Mouse (Mus musculus): Measurements from ENCODE around the gene Rbp4. TPM values are rescaled to one million over a fixed set of nuclear protein-coding genes. Genes with fewer than 3 reads are reported as not detected.
A peak's percentile ranks its signal among the peaks of the same experiment; 100 is the strongest.

Gene Rbp4
- polyA plus RNA-seq (2012; rRNA removed) = 1.1 and 1.2 TPM in 2 replicates

DNA sequence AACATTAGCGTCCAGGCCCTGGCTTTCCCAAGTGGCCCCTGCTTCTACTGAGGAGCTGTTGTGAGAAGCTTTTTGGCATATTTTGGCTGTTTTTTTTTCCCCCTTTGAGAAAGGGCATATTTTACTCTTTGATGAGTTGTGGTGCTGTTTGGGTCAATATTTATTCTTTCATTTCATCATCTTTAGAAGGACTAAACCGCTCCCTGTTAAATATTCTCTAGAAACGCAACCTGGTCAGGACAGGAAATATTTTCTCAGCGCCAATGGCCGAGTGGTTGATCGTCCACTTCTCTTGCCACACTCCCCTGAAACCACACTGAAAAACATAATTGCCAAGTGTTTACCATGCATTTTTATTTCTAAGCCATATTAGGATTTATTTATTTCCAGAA is at the start of gene Rbp4:
TSS of gene Rbp4 (minus strand) at position 63 of the 392 bp plus-strand sequence.
- Histone ChIP-seq H3K36me3 (ENCODE audit: control insufficient read depth, insufficient read depth, low read length) (no peaks in the 10 kb centered on the region), H3K4me1 (ENCODE audit: control insufficient read depth, insufficient read depth, insufficient read length) (no peaks in the 10 kb centered on the region), H3K27me3 (ENCODE audit: control insufficient read depth, insufficient read depth, low read length) (peaks cover 2% of the 10 kb centered on the region; the same call in 1 of the 2 replicates), H3K27ac (ENCODE audit: insufficient read depth, low read length) (no peak within 1 kb of the TSS), H3K4me3 (ENCODE audit: extremely low read depth, insufficient read depth, insufficient read length) (no peak within 1 kb of the TSS)
- TF ChIP-seq POLR2A (IDR thresholded peaks at IDR 0.05; ENCODE audit: low read depth, low read length) (no peak), CTCF (IDR thresholded peaks at IDR 0.05; ENCODE audit: extremely low read depth, insufficient read depth, insufficient read length, insufficient replicate concordance) (no peak)
- 73% methylated on average over 6 of the region's 6 CpGs for WGBS
- no peak for DNase-seq (ENCODE audit: low read depth in 1 of 2, low spot score in 2 of 2)

DNA sequence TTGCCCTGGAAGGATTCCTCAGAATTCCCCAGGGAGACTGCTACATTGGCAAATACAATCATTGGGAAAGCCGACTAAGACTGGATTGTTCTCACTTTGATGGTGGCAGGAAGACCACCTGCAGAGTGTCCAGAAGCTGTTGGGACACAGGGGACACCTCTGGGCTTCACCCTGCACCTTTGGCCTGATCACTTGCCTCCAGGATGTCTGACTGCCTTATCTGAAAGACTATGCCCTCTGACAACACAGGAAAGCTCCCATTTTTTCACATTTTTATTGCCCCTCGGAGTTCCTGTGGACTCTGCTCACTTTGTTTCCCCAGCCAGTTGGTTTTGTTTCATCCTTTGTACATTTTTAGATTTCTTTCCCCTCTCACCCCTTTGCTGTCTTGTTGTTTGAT is 39.6 kb upstream of the Rbp4 start:
- Histone ChIP-seq H3K4me3 (ENCODE audit: extremely low read depth, insufficient read depth, insufficient read length) (no peak overlapping the region), H3K27me3 (ENCODE audit: control insufficient read depth, insufficient read depth, low read length) (no peaks in the 10 kb centered on the region), H3K36me3 (ENCODE audit: control insufficient read depth, insufficient read depth, low read length) (no peaks in the 10 kb centered on the region), H3K4me1 (ENCODE audit: control insufficient read depth, insufficient read depth, insufficient read length) (no peaks in the 10 kb centered on the region), H3K27ac (ENCODE audit: insufficient read depth, low read length) (no peak overlapping the region)
- WGBS = 43% methylated on average over 2 of the region's 2 CpGs
- TF ChIP-seq POLR2A (IDR thresholded peaks at IDR 0.05; ENCODE audit: low read depth, low read length) (no peak), CTCF (IDR thresholded peaks at IDR 0.05; ENCODE audit: extremely low read depth, insufficient read depth, insufficient read length, insufficient replicate concordance) (no peak)
- no peak for DNase-seq (ENCODE audit: low read depth in 1 of 2, low spot score in 2 of 2)

DNA sequence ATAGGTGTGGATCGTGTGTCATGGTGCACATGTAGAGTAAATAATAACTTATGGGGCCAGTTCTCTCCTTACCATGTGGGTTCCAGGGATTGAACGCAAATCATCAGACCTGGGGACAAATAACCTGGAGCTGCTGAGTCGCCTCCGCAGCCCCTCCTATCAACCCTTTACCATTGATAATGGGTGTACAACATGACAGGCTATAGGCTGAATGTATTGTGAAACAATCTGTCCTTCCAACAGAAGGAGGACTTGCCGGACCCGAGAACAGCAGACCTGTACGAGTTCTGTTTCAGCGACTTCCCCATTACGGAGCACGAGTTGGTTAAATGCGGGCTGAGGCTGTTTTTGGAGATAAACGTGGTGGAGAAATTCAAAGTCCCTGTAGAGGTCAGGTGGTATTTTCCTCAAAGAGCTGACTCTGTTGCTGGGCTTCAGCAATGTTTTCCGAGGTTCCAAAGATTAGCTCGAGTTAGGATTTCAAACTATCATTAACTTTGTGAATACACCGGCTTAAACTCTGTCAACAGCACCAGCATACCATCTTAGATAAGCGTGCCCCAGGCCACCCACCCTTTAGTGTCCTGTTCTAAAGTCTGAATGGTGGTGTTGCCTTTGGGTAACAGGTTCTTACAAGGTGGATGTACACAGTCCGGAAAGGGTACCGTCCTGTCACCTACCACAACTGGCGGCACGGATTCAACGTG is 36.7 kb upstream of the Rbp4 start:
- WGBS = 85% methylated on average over 21 of the region's 21 CpGs
- TF ChIP-seq POLR2A (IDR thresholded peaks at IDR 0.05; ENCODE audit: low read depth, low read length) = no peak
- no peak for TF ChIP-seq CTCF (IDR thresholded peaks at IDR 0.05; ENCODE audit: extremely low read depth, insufficient read depth, insufficient read length, insufficient replicate concordance)
- H3K4me1 ChIP-seq (ENCODE audit: control insufficient read depth, insufficient read depth, insufficient read length) = no peaks in the 10 kb centered on the region
- no peaks in the 10 kb centered on the region for H3K36me3 ChIP-seq (ENCODE audit: control insufficient read depth, insufficient read depth, low read length)
- no peaks in the 10 kb centered on the region for H3K27me3 ChIP-seq (ENCODE audit: control insufficient read depth, insufficient read depth, low read length)
- H3K27ac ChIP-seq (ENCODE audit: insufficient read depth, low read length) = no peak overlapping the region
- no peak overlapping the region for H3K4me3 ChIP-seq (ENCODE audit: extremely low read depth, insufficient read depth, insufficient read length)
- DNase-seq (ENCODE audit: low read depth in 1 of 2, low spot score in 2 of 2) = no peak

DNA sequence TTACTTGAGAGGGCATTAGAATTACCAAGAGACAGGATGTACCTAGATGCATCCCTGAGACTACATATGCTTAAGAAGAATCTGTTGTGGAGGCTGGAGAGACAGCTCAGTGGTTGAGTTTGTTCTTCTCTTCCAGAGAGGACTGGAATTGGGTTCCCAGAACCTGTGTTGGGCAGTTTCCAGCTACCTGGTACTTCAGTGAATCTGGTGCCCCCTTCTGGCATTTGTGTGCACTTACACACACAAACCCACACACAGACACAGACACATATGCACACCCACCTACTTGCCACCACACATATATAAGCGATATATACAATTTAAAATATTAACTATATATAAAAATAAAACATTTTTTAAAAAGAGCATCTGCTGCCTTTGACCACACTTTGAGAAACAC is 31.2 kb upstream of the Rbp4 start:
- WGBS = 88% methylated on average over 1 of the region's 1 CpGs
- DNase-seq (ENCODE audit: low read depth in 1 of 2, low spot score in 2 of 2) = no peak
- H3K4me1 ChIP-seq (ENCODE audit: control insufficient read depth, insufficient read depth, insufficient read length) = no peaks in the 10 kb centered on the region
- no peaks in the 10 kb centered on the region for H3K36me3 ChIP-seq (ENCODE audit: control insufficient read depth, insufficient read depth, low read length)
- H3K27ac ChIP-seq (ENCODE audit: insufficient read depth, low read length) = no peak overlapping the region
- no peaks in the 10 kb centered on the region for H3K27me3 ChIP-seq (ENCODE audit: control insufficient read depth, insufficient read depth, low read length)
- TF ChIP-seq CTCF (IDR thresholded peaks at IDR 0.05; ENCODE audit: extremely low read depth, insufficient read depth, insufficient read length, insufficient replicate concordance) (no peak), POLR2A (IDR thresholded peaks at IDR 0.05; ENCODE audit: low read depth, low read length) (no peak)
- H3K4me3 ChIP-seq (ENCODE audit: extremely low read depth, insufficient read depth, insufficient read length) = no peak overlapping the region

DNA sequence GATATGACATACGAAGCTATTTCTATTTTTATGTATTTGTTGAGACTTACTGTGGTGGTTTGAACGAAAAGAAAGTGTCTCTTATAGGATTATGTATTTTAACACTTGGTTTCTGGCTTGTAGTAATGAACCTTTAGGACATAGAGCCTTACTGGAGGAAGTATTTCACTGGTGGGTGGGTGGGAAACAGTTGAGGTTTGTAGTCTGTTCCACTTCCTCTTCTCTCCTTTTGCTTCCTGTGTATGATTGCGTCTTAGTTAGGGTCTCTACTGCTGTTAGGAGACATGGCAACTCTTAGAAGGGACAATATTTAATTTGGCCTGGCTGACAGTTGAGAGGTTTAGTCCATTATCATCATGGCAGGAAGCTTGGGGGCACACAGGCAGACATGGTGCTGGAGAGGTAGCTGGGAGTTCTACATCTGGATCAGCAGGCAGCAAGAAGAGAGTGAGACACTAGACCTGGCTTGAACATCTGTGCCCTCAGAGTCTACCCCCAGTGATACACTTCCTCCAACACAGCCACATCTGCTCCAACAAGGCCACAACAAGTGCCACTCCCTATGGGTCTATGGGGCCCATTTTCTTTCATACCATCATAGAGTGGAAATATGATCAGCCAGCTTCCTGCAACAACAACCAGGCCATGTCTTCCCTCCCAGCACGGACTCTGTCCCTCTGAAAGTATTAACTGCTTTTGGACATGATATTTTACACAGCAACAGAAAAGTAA is 18.6 kb upstream of the Rbp4 start:
- WGBS = 15% methylated on average over 4 of the region's 4 CpGs
- Histone ChIP-seq H3K4me1 (ENCODE audit: control insufficient read depth, insufficient read depth, insufficient read length) (peaks cover 6% of the 10 kb centered on the region; the same call in 1 of the 2 replicates), H3K4me3 (ENCODE audit: extremely low read depth, insufficient read depth, insufficient read length) (no peak overlapping the region), H3K36me3 (ENCODE audit: control insufficient read depth, insufficient read depth, low read length) (no peaks in the 10 kb centered on the region), H3K27ac (ENCODE audit: insufficient read depth, low read length) (peak overlapping the region; percentile 64; the same call in 1 of the 2 replicates), H3K27me3 (ENCODE audit: control insufficient read depth, insufficient read depth, low read length) (no peaks in the 10 kb centered on the region)
- DNase-seq (ENCODE audit: low read depth in 1 of 2, low spot score in 2 of 2) = peak in 1 of 2 experiments; percentile 22
- TF ChIP-seq CTCF (IDR thresholded peaks at IDR 0.05; ENCODE audit: extremely low read depth, insufficient read depth, insufficient read length, insufficient replicate concordance) (no peak), POLR2A (IDR thresholded peaks at IDR 0.05; ENCODE audit: low read depth, low read length) (no peak)

DNA sequence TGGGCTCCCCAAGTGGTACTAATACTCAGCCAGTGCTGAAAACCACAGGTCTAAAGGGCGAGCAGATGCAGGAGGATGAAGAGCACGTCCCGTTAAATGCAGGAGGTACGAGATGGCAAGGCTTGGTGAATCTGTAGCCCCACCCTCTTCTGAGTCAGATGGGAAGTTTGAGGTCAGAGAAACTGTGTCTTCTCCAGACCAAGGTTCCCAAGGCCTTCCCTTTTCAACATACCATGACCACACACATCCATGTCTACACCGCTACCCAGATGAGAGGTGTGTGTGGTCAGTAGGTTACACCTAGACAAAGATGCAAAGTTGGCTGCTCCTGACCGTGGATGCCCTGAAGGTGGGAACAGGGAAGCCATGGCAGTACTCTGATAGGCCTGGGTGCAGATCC is 9.7 kb upstream of the Rbp4 start:
- Histone ChIP-seq H3K4me1 (ENCODE audit: control insufficient read depth, insufficient read depth, insufficient read length) (no peaks in the 10 kb centered on the region), H3K27ac (ENCODE audit: insufficient read depth, low read length) (no peak overlapping the region)

More for the DNA sequence above, 9.7 kb upstream of the Rbp4 start:
- TF ChIP-seq POLR2A (IDR thresholded peaks at IDR 0.05; ENCODE audit: low read depth, low read length) = no peak
- no peak for TF ChIP-seq CTCF (IDR thresholded peaks at IDR 0.05; ENCODE audit: extremely low read depth, insufficient read depth, insufficient read length, insufficient replicate concordance)
- no peaks in the 10 kb centered on the region; the same call in 1 of the 2 replicates for H3K27me3 ChIP-seq (ENCODE audit: control insufficient read depth, insufficient read depth, low read length)
- no peaks in the 10 kb centered on the region for H3K36me3 ChIP-seq (ENCODE audit: control insufficient read depth, insufficient read depth, low read length)
- WGBS = 69% methylated on average over 6 of the region's 6 CpGs
- H3K4me3 ChIP-seq (ENCODE audit: extremely low read depth, insufficient read depth, insufficient read length) = no peak overlapping the region
- no peak for DNase-seq (ENCODE audit: low read depth in 1 of 2, low spot score in 2 of 2)

Data from spleen, adult 2 months (tissue).